Mouse (Mus musculus) hindlimb bud, embryonic 11.5 days (tissue): ENCODE measurements around the gene Trp53i13.

ENCODE experiments used
- DNase-seq: peaks from one replicate; pipeline ENCODE4 v3.0.0-alpha.2; 2012; ENCODE audit warnings: low read depth, low spot score; ENCODE audit errors: extremely low spot score

Trp53i13 gene

DNA sequence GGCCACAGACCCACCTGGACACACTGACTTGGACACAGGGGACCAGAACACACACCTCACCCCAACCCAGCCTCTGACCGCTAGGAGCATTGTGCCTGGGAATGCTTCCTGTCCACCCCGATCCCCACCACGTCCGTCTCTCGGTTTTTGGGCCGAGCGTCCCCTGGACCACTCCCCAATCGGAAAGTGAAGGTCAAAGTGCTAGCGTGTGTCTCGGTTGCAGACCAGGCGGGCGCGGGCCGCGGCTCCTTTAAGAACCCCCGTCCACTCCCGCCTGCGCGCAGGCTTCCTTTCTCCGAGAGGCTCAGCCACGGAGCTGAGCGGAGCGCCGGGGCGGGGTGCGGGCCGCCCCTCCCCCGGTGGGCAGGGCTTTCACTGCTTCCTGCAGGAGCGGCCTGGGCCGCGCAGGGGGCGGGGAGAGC lies 22.9 kb downstream of the Trp53i13 start:
- no peak for DNase-seq

DNA sequence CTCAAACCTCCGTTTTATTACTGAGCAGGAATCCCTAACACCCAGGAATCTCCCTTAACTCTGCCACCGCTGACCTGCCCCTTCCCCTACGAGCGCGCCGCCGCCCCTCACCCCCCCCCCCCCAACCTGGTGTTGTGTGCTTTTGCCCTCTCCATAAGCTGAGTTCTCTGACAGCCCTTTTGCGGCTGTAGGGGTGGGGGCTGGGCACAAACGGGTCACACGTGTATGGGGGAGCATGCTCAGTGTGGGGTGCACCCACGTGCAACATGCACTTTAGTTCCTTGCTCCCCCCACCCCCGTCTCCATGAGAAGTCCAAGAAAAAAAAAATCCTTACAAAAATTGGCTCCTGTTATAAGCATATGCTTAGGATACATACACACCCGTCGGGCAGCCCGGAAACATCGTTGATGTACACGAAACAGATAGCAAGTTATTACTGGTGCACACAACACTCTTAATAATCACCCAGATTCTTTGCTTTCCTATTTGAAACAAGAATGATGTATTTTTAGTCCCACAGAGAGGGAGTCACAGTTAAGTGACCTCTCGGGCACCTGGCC lies 23.4 kb downstream of the Trp53i13 start:
- no peak for DNase-seq

DNA sequence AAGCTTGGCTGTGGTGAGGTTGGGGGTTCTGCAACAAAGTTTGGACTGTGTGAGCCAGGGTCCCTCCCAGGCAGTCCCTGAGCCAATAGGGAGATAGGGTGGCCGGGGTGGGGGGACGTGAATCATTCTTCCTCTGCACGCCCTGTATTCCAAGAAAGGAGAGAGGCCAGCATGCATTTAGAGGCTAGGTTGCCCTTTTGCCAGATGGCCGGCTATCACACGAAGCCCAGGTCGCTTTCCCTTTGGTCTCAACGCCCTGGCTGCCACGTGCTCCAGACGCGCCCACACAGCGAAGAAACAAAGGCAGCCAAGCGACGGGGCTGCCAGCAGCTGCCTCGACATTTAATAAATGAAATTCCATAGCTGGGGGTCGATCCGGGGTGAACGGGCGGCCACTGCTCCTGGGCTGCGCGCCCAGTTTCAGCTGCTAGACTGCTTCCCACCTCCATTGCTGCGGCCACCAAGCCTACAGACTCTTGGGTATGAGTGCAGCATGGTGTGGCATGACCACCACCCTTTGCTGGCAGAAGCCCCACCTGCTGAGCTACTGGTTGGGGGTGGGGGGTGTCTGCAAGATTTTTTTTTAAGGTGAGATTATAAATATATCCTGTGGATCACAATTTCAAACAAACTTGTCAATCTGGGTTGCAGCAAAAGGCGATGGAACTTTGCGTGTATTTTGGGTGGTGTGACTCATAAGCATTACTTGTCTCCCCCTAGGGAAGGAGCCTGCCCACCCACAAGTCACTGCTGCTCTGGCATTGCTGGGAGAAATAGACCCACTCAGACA lies 24.1 kb downstream of the Trp53i13 start:
- no peak for DNase-seq

DNA sequence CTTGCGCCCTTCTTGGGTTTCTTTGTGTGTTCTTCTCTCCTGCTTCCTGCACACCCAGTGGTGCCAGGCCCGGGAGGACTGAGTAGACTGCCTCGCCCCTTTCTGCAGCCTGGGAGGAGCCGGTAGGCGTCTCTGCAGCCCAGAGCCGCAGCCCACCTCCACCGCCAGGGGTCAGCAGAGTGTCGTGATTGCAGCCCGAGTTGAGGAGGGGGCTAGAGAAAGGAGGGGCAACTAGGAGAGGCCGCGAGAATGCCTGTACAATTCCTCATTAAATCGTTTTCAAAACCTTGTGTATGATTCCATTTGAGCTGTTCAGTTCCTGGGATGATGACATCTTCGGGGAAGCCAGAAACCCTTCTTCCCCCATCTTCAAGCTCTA lies 24.7 kb downstream of the Trp53i13 start:
- peak; percentile 97 for DNase-seq

DNA sequence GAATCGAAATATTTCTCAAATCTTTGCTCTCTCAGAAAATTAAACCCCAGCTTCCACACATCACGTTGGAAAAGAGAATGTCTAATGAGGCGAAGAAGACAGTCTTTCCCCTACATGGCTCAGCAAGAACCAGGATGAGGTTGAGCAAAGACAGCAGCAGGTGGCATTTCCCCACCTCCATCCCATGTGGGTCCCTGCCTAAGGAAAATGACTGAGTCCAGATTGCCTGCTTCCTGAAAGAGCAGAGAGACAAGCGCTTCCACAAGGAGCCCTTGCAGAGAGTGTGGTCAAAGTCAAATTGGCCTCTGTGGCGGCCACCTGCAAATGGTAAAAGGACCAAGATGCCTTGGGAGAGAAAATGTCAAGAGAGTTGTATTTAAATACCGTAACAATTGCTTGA lies 25.3 kb downstream of the Trp53i13 start:
- no peak for DNase-seq

DNA sequence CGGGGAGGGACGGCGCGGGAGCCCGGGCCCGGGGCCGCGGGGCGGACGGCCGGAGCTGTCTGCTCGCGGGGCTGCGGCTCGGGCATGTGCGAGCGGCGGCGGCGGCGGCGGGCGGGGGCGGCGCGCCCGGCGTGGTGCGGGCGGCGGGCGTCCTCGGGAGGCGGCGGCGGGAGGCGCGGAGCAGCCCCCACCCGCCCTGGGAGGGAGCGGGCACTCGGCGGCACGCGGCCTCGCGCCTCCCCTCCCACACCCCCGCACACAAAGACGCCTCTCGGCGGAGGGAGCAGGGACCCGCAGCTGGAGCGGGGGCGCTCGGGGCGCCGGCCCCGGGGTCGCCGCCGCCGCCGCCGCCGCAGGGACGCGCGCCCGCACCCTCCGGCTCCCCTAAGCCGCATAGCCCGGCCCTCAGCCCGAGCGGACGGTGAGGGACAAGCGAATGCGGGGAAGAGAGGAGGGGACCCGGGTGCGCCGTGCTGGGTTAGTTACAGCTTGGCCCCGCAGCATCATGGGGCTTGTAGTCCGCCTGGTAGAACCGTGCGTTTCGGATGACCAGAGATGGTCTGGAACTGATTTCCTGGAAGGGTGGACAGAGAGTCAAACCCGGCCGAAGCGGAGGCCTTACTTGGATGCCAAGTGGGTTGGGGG lies 26.1 kb downstream of the Trp53i13 start, which contains the start of gene Ankrd13b:
Ankrd13b (minus strand) TSS at position 88 of the 645 bp plus-strand sequence.
- no peak for DNase-seq

DNA sequence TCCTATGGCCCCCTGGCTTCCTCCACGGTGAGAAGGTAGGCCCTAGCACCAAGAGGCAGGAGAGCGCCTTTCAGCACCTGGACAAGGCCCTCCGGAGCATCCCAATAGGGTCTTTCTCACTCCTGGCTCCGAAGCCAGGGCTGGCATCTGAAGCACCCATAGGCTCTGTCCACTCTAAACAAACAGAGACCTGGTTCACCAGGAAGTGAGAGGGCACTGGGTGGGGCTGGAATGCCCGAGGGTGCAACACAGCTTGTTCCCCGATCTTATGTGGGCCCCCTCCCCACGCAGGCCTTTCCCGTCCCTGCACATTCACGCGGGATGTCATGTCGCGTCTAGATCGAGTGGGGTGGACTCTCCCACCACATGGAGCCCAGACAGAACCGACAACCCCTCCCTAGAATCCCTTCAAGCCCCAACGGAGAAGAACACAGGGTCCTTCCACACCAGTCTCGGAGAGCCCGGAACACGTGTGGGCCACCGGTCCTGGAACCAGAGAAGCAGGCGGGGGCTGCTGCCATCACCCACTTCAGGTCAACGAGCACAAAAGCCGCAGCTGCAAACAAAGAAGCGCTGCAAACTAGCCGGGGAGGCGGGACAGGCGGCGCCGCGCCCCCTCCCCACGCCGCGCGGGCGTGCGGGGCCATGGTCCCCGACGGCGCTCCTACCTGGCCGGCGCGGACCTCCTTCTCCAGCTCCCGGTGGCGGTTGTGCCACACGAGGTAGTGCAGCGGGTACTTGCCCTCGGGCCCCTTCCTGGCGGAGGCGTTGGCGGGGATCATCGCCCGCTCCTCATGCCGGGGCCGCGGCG lies 26.8 kb downstream of the Trp53i13 start:
- no peak for DNase-seq

DNA sequence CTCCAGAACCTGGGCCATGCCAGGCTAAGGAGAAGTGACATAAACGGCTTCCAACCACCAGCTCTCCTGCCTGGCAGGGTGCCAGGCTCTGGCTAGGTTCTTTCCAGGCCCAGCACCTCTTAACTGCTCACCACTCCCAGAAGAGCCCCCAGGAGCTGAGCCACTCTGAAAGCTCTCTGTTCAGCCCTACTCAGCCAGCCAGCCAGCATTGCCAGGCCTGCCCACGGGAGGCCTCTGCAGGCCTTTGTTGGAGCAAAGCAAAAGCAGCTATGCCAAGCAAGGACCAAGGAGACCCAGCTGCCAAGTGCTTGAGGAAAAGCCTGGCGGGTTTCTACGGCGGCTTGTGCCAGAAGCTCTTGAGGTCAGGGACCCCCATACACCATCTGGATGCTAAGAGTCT lies 29.0 kb downstream of the Trp53i13 start:
- no peak for DNase-seq

DNA sequence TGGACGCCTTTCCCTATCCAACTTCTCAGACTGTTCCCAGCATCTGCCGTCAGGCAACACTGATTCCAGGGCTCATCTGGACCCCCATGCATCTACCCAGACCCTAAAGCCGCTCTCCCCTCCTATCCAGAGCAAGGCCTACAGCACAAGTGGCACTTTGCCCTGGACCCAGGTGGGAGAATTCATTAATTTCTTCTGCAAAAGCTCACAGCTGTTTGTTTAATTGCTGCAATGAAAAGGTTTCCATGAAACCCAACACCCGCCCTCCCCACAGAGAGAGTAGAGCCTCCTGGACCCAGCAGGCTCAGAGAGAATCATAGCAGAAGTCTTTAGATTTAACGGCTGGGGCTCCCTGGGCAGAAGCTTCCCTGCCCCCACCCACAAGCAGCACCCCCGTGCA lies 30.6 kb downstream of the Trp53i13 start:
- DNase-seq, result no peak

DNA sequence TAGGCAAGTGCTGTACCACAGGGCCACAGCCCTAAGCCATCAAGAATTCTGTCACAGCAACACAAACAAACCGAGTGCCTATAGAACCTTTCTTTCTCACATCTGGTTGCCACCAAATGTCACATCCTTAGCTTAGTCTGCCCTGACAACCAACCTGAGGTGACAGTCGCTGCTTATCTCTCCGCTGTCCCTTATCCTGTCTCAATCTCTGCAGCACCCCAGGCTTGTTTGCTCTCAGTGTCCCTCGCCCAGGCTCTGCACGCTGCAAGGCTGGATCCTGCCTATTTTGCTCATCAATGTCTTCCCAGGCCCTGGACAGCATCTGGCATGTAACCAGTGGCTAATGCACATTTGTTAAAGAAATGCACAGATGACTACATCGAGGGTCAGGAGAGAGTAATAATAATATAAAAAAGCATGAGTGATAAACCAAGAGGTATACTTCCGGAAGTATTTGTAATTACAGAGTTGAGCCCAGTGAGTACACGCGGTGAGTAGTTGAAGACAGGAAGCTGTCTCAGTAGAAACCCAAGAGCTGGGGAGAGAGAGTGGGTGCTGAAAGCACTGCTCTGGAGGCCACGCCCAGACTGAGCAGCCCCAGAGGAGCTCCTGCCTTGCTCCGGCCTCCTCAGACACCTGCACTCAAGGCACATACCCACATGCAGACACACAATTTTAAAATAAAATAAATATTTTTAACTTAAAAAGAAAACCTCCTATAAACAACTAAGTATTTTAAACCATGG lies 32.1 kb downstream of the Trp53i13 start:
- DNase-seq, result no peak

DNA sequence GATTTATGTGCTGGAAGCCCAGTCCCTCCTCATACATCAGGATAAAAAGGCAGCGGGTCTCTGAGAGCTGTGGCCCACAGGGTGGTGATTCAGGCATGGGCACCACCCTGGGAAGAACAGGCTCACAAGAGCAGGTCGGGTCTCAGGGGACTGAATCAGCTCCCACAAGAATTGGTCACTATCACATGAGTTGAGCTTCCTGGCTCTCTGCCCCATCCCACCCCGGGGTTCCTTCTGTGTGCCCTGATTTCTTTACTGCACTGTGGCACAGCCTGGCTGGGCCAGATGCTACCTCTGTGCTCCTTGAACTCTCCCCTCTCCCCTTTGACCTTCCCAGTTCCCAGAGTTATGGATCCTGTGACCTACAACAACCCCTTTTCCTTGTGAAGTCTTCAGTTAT lies 32.7 kb downstream of the Trp53i13 start:
- no peak for DNase-seq

DNA sequence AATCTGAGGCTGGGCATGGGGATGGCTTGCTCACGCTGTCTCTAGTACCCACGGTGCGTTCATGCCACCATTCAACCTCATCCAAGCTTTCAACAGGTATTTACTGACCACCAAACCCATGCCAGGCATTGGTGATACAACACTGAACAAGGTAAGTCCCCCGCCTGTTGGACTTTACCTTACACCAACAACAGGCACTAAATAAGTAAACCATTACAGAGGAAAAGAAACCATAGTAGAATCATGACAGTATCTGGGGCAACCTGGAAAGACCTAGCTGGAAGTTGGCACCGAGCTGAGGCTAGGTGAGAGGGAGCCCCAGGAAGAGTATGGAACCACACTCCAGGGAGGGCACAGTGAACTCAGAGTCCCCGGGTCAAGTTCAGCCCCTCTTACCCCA lies 38.9 kb downstream of the Trp53i13 start:
- no peak for DNase-seq

DNA sequence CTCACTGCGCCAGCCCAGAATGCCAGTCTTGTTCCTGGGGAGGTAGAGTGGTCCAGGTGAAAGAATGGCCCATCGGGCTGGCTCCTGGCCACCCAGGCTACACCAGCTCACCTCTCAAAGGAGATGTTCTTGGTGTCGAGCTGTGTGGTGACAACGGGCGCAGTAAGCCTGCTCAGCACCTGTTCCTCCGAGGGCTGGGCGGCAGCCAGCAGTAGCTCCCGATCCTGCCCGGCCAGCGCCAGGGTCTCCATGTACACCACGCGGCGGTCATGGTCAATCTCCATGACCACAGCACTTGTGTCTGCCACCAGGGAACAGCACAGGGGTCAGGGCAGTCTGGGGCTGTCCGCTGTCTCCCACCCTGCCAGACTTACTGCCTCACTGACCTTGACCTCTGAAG lies 39.6 kb downstream of the Trp53i13 start:
- DNase-seq, result no peak

DNA sequence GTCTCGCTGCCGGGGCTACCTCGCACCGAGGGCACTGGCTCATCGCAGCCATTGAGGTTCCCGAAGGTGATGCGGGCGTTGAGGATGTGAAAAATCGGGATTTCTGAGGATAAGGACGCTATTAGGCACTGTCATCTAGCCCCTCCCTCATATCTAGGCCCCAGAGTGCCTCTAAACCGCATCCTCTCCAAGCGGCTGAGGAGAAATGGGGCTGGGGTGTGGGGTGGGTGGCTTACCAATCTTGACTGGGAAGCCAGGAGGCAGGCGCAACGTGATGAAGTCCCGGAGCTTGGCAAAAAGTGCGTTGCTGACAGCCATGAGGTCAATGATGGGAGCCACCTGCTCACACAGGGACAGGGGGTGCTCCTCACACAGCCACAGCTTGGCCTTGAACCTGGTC lies 43.0 kb downstream of the Trp53i13 start:
- no peak for DNase-seq

DNA sequence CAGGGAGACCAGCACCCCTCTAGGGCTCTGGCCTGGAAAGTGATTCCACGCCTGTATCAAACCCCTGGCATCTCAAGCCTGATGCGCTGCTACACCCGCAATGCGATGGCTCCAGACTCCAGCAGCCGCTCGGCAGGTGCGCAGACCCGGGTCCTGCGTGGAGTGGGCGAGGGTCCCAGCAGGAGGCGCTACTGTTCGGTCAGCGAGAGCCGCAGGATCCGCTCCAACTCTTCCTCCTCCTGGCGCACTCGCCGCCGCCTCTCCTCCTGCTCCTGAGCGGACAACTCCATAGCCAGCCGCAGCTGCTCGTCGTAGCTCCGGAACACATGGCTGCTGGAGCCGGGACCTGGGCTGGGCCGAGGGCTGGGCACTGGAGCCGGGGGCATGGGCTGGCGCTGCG lies 44.4 kb downstream of the Trp53i13 start:
- DNase-seq, result no peak

DNA sequence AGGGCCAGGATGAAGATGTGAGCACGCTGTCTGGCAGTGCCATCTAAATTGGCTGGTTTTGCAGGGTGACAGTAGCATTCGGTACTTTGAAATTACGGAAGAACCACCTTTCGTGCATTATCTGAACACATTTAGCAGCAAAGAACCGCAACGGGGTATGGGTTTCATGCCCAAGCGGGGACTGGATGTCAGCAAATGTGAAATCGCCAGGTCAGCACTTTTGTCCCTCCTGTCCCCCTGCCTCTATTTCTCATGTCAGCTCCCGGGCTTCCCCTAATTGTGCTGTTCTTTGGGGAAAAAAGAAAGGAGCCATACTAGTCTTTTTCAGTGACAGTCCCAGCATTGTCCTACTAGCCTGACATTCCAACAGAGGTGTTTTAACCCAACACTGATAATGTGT lies 47.4 kb downstream of the Trp53i13 start:
- no peak for DNase-seq

DNA sequence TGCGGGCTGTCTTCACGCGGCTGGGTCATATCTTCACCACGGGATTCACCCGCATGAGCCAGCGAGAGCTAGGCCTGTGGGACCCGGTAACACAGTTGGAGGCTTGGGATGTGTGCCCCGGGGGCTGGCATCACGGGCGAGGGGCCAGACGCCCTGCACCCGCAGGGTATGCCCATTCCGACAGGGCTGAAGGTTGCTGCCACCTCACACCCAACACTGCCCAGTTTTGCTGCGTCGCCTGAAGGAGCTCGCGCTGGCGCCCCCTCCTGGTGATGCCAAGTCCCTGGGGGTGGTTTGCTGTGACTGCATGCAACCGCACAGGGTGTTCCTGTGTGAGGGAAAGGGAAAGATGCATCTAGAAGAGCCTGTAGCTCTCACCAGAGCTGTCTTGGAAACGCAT lies 48.0 kb downstream of the Trp53i13 start:
- DNase-seq, result no peak

DNA sequence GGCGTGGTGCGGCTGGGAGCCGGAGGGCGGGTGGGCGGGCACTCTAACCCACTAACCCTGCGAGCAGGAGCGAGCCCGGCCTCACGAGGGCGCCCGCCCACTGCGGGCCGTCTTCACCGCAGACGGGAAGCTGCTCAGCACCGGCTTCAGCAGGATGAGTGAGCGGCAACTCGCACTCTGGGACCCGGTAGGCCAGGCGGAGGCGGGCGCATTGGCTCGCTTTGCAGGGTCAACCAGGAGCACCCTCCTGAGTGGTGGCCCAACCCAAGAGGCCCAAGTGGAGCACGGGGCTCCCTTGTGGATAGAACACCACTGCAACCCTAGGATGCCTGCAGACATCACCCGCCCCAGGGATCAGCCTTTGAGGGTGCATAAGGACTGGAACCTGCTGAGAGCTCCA lies 48.6 kb downstream of the Trp53i13 start:
- no peak for DNase-seq

DNA sequence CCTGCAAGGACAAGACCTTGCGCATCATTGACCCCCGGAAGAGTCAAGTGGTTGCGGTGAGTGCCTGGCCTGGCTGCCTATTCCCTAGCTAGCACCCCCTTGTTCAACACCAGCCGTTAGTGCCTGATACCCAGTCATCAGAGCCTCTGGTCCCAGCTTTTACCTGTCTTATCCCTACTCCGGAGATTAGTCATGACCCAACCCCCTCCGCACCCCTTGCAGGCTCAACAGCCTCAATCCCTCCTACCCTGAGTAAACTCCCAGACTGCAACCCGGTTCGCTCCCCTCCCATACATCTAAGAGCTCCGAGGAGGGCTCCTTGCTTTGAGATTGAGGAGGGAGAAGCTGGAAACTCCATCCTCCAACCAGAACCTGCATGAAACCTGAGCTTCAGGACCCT lies 49.2 kb downstream of the Trp53i13 start:
- no peak for DNase-seq

DNA sequence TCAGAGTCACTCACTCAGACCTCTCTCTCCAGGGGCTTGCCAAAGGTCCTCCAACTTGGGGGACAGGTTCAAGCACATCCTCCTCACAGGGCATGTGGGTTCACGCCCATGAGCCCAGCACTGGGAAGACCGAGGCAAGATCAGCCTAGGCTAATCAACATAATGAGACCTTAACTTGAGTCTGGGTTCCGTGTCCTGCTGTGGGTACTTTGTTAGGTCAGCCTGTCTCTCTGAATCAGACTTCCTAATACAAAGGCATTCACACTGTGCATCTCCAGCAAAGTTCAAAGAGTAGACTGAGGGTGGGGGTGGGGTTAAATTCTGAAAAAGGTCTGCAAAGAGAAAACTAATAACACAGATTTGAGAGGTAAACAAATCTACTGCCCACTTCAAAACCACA lies 50.7 kb downstream of the Trp53i13 start:
- DNase-seq, result no peak

DNA sequence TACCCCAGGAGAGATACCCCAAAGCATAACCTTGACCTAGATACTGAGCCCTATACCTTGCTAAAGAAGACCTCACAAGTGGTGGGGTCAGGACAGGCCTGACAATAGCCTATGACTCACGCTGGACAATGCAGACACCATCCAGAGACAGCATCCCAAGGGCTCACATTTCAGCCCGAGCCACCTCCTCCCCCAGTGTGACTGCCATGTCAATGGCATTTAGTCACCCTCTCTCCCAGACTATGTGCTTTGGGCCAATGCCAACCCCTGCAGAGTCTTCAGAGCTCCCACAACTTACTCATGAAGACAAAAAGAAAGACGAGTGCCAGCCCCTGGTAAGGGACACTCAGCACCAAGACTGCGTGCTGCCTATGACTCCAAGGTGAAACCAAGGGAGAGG lies 51.1 kb downstream of the Trp53i13 start:
- no peak for DNase-seq
